In the genomic region with DNA sequence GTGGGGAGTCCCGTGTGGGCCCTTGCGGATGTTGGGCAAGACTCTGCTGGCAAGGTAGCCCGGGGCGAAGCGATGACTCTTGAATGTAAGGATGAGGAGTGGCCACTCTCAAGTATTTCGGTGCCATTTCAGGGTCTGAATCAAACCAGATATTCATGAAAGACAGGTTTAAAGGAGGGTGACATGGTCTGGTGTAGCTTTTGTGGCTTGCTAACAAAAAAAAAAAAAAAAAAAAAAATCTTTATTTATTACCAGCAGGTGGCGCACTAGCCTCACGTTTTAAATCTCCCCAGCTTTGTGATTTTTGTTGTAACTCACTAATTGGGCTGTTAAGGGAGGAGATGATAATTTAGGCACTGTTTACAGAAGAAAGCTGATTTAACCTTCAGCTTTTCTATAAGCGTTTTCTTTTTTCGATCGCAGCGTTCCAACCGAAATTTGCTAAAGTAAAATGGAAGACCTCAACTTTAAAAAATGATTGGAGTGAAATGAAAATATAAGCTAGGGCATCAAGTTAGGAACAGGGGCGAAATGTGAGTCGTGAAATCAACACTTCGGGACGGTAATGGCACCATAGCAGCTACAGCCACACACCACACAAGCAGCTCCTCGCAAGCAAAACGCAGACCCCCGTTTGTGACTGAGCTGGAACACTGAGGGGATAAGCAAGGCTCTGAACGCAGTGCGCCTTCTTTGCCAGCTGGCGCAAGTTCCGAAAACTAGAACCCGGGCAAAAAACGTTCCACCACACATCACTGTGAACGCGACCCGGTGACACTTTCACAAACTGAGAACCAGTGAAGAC, we compare ENCODE assay signal across 8 mouse cellular contexts. TPM values are rescaled to one million over a fixed set of nuclear protein-coding genes. Genes with fewer than 3 reads are reported as not detected.
A peak's percentile ranks its signal among the peaks of the same experiment; 100 is the strongest.
DNase-seq lines count a peak whose midpoint lies in the region; ATAC-seq and TF ChIP-seq lines count a peak whose summit lies in the region.

No protein-coding gene starts in this region.

- intact Hi-C loops in left cerebral cortex, adult 2 months (cut with DNase I): loop anchor here (5.0 kb wide), 1 partner anchor 575 kb away; no protein-coding TSS in a partner anchor

- no peaks in the 10 kb centered on the region for H3K27me3 ChIP-seq in embryonic facial prominence, embryonic 14.5 days (replicated peaks; ENCODE audit: control insufficient read depth, insufficient read depth, low read length)
- H3K27me3 ChIP-seq in kidney, embryonic 16.5 days (ENCODE audit: insufficient read depth, low read length): peaks cover 12% of the 10 kb centered on the region; the same call in 1 of the 2 replicates
- H3K27me3 ChIP-seq in midbrain, embryonic 14.5 days (ENCODE audit: control insufficient read depth, insufficient read depth, low read length): no peaks in the 10 kb centered on the region

- no peaks in the 10 kb centered on the region for H3K9me3 ChIP-seq in embryonic facial prominence, embryonic 14.5 days (ENCODE audit: control insufficient read depth, low read length)
- no peaks in the 10 kb centered on the region for H3K9me3 ChIP-seq in kidney, embryonic 16.5 days (ENCODE audit: low read length)
- H3K9me3 ChIP-seq in midbrain, embryonic 14.5 days (ENCODE audit: control insufficient read depth, low read length): no peaks in the 10 kb centered on the region

- no peaks in the 10 kb centered on the region for H3K36me3 ChIP-seq in embryonic facial prominence, embryonic 14.5 days (ENCODE audit: control insufficient read depth, insufficient read depth, low read length)
- no peaks in the 10 kb centered on the region for H3K36me3 ChIP-seq in kidney, embryonic 16.5 days (ENCODE audit: insufficient read depth, low read length)
- no peaks in the 10 kb centered on the region for H3K36me3 ChIP-seq in midbrain, embryonic 14.5 days (ENCODE audit: control insufficient read depth, insufficient read depth, low read length)

- TF ChIP-seq CTCF in left cerebral cortex, adult 2 months (IDR thresholded peaks at IDR 0.05): peak; percentile 63

- no peaks in the 10 kb centered on the region for H3K4me1 ChIP-seq in embryonic facial prominence, embryonic 14.5 days (ENCODE audit: control insufficient read depth, insufficient read depth, low read length)
- no peaks in the 10 kb centered on the region for H3K4me1 ChIP-seq in kidney, embryonic 16.5 days (ENCODE audit: insufficient read depth, low read length)
- H3K4me1 ChIP-seq in midbrain, embryonic 14.5 days (ENCODE audit: control insufficient read depth, insufficient read depth, low read length): 0 out of 2 replicates have a peak, but pooled peaks cover 12% of the 10 kb centered on the region

- 51% methylated on average over 29 of the region's 29 CpGs for WGBS in embryonic facial prominence, embryonic 14.5 days
- 45% methylated on average over 29 of the region's 29 CpGs for whole genome bisulfite sequencing in kidney, embryonic 16.5 days
- WGBS in midbrain, embryonic 14.5 days: 65% methylated on average over 29 of the region's 29 CpGs

- H3K27ac ChIP-seq in left cerebral cortex, adult 2 months: peak overlapping the region; percentile 38; the same call in 1 of the 2 replicates
- H3K27ac ChIP-seq in embryonic facial prominence, embryonic 14.5 days (replicated peaks; ENCODE audit: low read depth, low read length): no peak overlapping the region
- no peak overlapping the region for H3K27ac ChIP-seq in kidney, embryonic 16.5 days (ENCODE audit: low read length)
- H3K27ac ChIP-seq in midbrain, embryonic 14.5 days (replicated peaks; ENCODE audit: low read depth, low read length): no peak overlapping the region

- peak overlapping the region; percentile 54 for H3K4me3 ChIP-seq in left cerebral cortex, adult 2 months
- peak overlapping the region; percentile 13 for H3K4me3 ChIP-seq in embryonic facial prominence, embryonic 14.5 days (ENCODE audit: low read depth, low read length)
- peak overlapping the region; percentile 28 for H3K4me3 ChIP-seq in kidney, embryonic 16.5 days (ENCODE audit: low read length)
- no peak overlapping the region for H3K4me3 ChIP-seq in midbrain, embryonic 14.5 days (replicated peaks; ENCODE audit: low read depth, low read length)

- DNase-seq in left cerebral cortex, adult 2 months (ENCODE audit: extremely low spot score in 1 of 2, low spot score in 2 of 2): no peak
- DNase-seq in left cerebral cortex, adult 11 months (ENCODE audit: low spot score): no peak
- DNase-seq in Muller cell, postnatal 12 days (ENCODE audit: inconsistent ontology term): peak; percentile 62
- DNase-seq in embryonic facial prominence, embryonic 14.5 days (ENCODE audit: low spot score): peak; percentile 41
- peak; percentile 75 for DNase-seq in midbrain, embryonic 14.5 days
- no peak for DNase-seq in ovary, adult 18-20 months (ENCODE audit: low spot score)

- ATAC-seq in embryonic facial prominence, embryonic 14.5 days (ENCODE audit: low read depth): 0 out of 2 replicates have a peak, but pooled peaks have one; percentile 33
- ATAC-seq in kidney, embryonic 16.5 days (ENCODE audit: low FRiP score, low TSS enrichment): no peak
- peak; percentile 31; the same call in 1 of the 2 replicates for ATAC-seq in midbrain, embryonic 14.5 days (ENCODE audit: low FRiP score, low TSS enrichment)
- no peak for ATAC-seq in erythroblast, adult 5-6 weeks (replicated peaks; ENCODE audit: low FRiP score, poor library complexity, severe bottlenecking)

- H3K4me2 ChIP-seq in embryonic facial prominence, embryonic 14.5 days (ENCODE audit: low read depth, low read length): peak overlapping the region; percentile 38
- peak overlapping the region; percentile 48 for H3K4me2 ChIP-seq in kidney, embryonic 16.5 days (replicated peaks; ENCODE audit: low read depth, low read length)
- peak overlapping the region; percentile 35 for H3K4me2 ChIP-seq in midbrain, embryonic 14.5 days (ENCODE audit: low read length)

- no peak overlapping the region for H3K9ac ChIP-seq in embryonic facial prominence, embryonic 14.5 days (ENCODE audit: low read depth, low read length)
- no peak overlapping the region for H3K9ac ChIP-seq in kidney, embryonic 16.5 days (replicated peaks; ENCODE audit: low read length)
- no peak overlapping the region for H3K9ac ChIP-seq in midbrain, embryonic 14.5 days (replicated peaks; ENCODE audit: low read length)

RNA-seq across cellular contexts. Expression of gene Erich3, which starts 16.8 kb away (rescaled TPM):
- total RNA-seq in left cerebral cortex, adult 2 months (2021): 10 to 100 TPM in 1 of 2 experiments, 1 to 10 TPM in 1; 9.0 to 11.6 TPM
- 0.46 and 0.58 TPM in 2 replicates for polyA plus RNA-seq in embryonic facial prominence, embryonic 14.5 days (2014; fragmentation: Nextera tagmentation; extraction: Ambion mirVana)
- 0.04 and 0.18 TPM in 2 replicates for polyA plus RNA-seq in kidney, embryonic 16.5 days (2015; fragmentation: Nextera tagmentation; extraction: Ambion mirVana)
- 1.0 and 2.7 TPM in 2 replicates for polyA plus RNA-seq in midbrain, embryonic 14.5 days (2014; fragmentation: Nextera tagmentation; extraction: Ambion mirVana)
- total RNA-seq in erythroblast, adult 5-6 weeks (2015; ENCODE audit: low replicate concordance): not detected in 2 replicates
- not detected in 2 replicates for total RNA-seq in erythroblast, adult 5-6 weeks (2017; ENCODE audit: low replicate concordance)

RNA-seq across cellular contexts. Expression of gene Tyw3, which starts 49.9 kb away (rescaled TPM):
- 10 to 100 TPM; 13.0 to 16.9 TPM for total RNA-seq in left cerebral cortex, adult 2 months (2021)
- 13.4 and 16.0 TPM in 2 replicates for polyA plus RNA-seq in embryonic facial prominence, embryonic 14.5 days (2014; fragmentation: Nextera tagmentation; extraction: Ambion mirVana)
- polyA plus RNA-seq in kidney, embryonic 16.5 days (2015; fragmentation: Nextera tagmentation; extraction: Ambion mirVana): 18.9 and 21.7 TPM in 2 replicates
- 13.5 and 14.3 TPM in 2 replicates for polyA plus RNA-seq in midbrain, embryonic 14.5 days (2014; fragmentation: Nextera tagmentation; extraction: Ambion mirVana)
- total RNA-seq in erythroblast, adult 5-6 weeks (2015; ENCODE audit: low replicate concordance): 1.3 TPM in 1 of 2 replicates, not detected in the other
- total RNA-seq in erythroblast, adult 5-6 weeks (2017; ENCODE audit: low replicate concordance): 0.34 and 1.4 TPM in 2 replicates

RNA-seq across cellular contexts. Expression of gene Cryz, which starts 50.3 kb away (rescaled TPM):
- 10 to 100 TPM; 15.5 to 21.8 TPM for total RNA-seq in left cerebral cortex, adult 2 months (2021)
- 13.7 and 17.5 TPM in 2 replicates for polyA plus RNA-seq in embryonic facial prominence, embryonic 14.5 days (2014; fragmentation: Nextera tagmentation; extraction: Ambion mirVana)
- polyA plus RNA-seq in kidney, embryonic 16.5 days (2015; fragmentation: Nextera tagmentation; extraction: Ambion mirVana): 47.6 and 50.2 TPM in 2 replicates
- 10.7 and 13.9 TPM in 2 replicates for polyA plus RNA-seq in midbrain, embryonic 14.5 days (2014; fragmentation: Nextera tagmentation; extraction: Ambion mirVana)
- total RNA-seq in erythroblast, adult 5-6 weeks (2015; ENCODE audit: low replicate concordance): not detected in 2 replicates
- total RNA-seq in erythroblast, adult 5-6 weeks (2017; ENCODE audit: low replicate concordance): 2.2 and 3.3 TPM in 2 replicates

Comparison
In these comparisons a context has a peak if more than half of its experiments do, and no peak if none do; other contexts are left out.
1. DNase-seq: peak in Muller cell, postnatal 12 days (single experiment), embryonic facial prominence, embryonic 14.5 days (single experiment) and midbrain, embryonic 14.5 days (single experiment); none in left cerebral cortex, adult 2 months (0 of 2), left cerebral cortex, adult 11 months (single experiment) and ovary, adult 18-20 months (single experiment).
2. ATAC-seq: peak in embryonic facial prominence, embryonic 14.5 days (single experiment) and midbrain, embryonic 14.5 days (single experiment); none in kidney, embryonic 16.5 days (single experiment) and erythroblast, adult 5-6 weeks (single experiment).
3. Peak in every context shown above with its lines, with median percentiles within 50 percentile points of each other: H3K4me2 ChIP-seq.